Mouse (Mus musculus): ENCODE measurements around the gene Slc3a2. TPM values are rescaled to one million over a fixed set of nuclear protein-coding genes. Genes with fewer than 3 reads are reported as not detected.

The Slc3a2 gene
- polyA plus RNA-seq, 1 experiment from 2014 or later, result 120 TPM

DNA sequence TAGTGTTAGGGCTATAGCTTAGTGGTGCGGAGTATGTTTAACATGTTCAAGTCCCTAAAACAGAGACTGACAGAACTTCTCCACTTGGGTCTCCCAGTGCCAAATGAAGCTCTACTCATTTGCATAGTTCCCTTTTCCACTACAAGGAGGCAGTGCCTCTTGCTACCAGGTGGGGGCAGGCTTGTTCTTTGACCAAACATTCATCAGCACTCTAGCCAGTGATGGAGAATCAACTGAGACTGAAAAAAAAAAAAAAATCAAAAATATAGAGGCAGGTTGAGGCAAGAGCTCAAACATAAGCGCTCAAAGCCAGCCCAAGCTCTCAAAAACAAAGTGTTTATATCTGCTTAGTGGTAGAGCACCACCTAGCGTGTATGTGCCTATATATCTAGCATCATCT is 4.8 kb downstream of the Slc3a2 start:
- Histone ChIP-seq H3K27ac (replicated peaks; ENCODE audit: low read depth, low read length) (no peak overlapping the region), H3K9ac (replicated peaks; ENCODE audit: low read length) (no peak overlapping the region), H3K4me2 (ENCODE audit: low read depth, low read length) (no peak overlapping the region), H3K36me3 (replicated peaks; ENCODE audit: control insufficient read depth, insufficient read depth, low read depth, low read length) (no peaks in the 10 kb centered on the region), H3K4me1 (ENCODE audit: control insufficient read depth, insufficient read depth, low read length) (no peaks in the 10 kb centered on the region), H3K9me3 (replicated peaks; ENCODE audit: control insufficient read depth, low read length) (no peaks in the 10 kb centered on the region), H3K27me3 (ENCODE audit: control insufficient read depth, insufficient read depth, low read length) (no peaks in the 10 kb centered on the region), H3K4me3 (ENCODE audit: low read depth, low read length) (no peak overlapping the region)
- 68% methylated on average over 3 of the region's 3 CpGs for WGBS
- no peak for ATAC-seq (replicated peaks; ENCODE audit: insufficient number of reproducible peaks, low FRiP score, low TSS enrichment, low read depth)
- peak; percentile 76 for DNase-seq (ENCODE audit: low spot score)

DNA sequence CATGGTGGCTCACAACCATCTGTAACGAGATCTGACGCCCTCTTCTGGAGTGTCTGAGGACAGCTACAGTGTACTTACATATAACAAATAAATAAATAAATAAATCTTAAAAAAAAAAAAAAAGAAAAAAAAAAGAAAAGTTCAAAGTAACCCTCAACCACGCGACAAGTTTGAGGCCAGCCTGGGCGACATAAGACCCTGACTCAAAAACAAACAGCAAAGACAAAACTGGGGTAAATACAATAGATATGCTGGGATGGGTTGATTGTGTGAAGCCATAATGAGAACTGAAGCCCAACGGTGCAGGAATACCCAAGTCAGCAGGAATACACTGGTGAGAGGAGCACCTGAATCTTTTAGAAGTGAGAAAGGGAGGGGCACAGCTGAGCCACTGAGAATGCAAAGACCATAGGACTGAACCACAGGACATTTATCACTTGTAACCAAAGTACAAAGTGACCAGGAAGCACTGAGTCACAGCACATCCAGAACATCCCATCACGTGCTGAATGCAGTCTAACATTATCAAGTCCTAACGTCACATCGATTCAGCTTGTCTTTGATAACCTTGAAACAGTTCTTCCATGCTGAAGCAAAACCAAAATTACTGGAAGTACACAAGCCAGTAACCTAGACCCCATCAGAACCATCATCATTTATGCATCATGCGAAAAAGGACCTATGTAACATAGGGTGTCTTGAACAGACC is 6.2 kb downstream of the Slc3a2 start:
- Histone ChIP-seq H3K4me1 (ENCODE audit: control insufficient read depth, insufficient read depth, low read length) (0 out of 2 replicates have a peak, but pooled peaks cover 3% of the 10 kb centered on the region), H3K9ac (replicated peaks; ENCODE audit: low read length) (no peak overlapping the region), H3K27ac (replicated peaks; ENCODE audit: low read depth, low read length) (no peak overlapping the region), H3K36me3 (replicated peaks; ENCODE audit: control insufficient read depth, insufficient read depth, low read depth, low read length) (no peaks in the 10 kb centered on the region; the same call in 1 of the 2 replicates), H3K4me3 (ENCODE audit: low read depth, low read length) (no peak overlapping the region), H3K27me3 (ENCODE audit: control insufficient read depth, insufficient read depth, low read length) (no peaks in the 10 kb centered on the region), H3K9me3 (replicated peaks; ENCODE audit: control insufficient read depth, low read length) (no peaks in the 10 kb centered on the region), H3K4me2 (ENCODE audit: low read depth, low read length) (no peak overlapping the region)
- ATAC-seq (replicated peaks; ENCODE audit: insufficient number of reproducible peaks, low FRiP score, low TSS enrichment, low read depth) (no peak), DNase-seq (ENCODE audit: low spot score) (no peak)
- WGBS, result 75% methylated on average over 8 of the region's 10 CpGs

DNA sequence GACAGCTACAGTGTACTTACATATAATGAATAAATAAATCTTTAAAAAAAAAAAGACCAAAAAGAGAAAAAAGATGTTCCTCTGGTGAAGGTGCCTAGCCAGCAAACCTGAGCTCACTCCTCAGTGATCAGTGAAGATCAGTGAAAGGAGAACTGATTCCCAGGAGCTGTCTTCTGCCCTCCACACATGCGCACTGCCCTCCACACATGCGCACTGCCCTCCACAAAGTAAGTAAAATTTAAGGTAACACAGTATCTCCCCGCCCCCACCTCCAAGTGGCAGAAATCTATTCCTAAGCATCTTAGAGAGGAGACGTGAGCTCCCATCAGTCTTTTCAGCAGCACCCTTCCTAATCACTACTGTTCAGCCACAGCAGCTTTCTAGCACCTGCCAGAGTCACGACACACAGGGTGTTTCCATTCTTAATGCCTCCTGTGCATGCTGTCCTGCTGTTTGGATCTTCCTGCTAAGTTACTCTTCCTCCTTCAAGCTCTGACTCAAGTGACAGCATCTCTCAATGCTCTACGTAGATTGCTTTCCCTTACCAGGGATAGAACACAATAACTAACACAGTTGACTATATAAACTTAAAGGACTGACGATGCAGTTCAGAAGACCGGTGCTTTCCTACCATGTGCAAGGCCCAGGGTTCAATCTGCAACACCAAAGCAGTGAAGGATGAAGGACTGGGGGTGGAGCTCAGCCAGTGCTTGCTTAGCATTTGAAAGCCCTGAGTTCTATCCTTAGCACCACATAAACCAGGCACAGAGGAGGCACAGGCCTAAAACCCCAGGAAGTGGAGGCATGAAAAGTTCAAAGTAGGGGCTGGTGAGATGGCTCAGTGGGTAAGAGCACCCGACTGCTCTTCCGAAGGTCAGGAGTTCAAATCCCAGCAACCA is 7.1 kb downstream of the Slc3a2 start:
- 71% methylated on average over 10 of the region's 10 CpGs for WGBS
- Histone ChIP-seq H3K27me3 (ENCODE audit: control insufficient read depth, insufficient read depth, low read length) (no peaks in the 10 kb centered on the region), H3K4me2 (ENCODE audit: low read depth, low read length) (no peak overlapping the region)

DNA sequence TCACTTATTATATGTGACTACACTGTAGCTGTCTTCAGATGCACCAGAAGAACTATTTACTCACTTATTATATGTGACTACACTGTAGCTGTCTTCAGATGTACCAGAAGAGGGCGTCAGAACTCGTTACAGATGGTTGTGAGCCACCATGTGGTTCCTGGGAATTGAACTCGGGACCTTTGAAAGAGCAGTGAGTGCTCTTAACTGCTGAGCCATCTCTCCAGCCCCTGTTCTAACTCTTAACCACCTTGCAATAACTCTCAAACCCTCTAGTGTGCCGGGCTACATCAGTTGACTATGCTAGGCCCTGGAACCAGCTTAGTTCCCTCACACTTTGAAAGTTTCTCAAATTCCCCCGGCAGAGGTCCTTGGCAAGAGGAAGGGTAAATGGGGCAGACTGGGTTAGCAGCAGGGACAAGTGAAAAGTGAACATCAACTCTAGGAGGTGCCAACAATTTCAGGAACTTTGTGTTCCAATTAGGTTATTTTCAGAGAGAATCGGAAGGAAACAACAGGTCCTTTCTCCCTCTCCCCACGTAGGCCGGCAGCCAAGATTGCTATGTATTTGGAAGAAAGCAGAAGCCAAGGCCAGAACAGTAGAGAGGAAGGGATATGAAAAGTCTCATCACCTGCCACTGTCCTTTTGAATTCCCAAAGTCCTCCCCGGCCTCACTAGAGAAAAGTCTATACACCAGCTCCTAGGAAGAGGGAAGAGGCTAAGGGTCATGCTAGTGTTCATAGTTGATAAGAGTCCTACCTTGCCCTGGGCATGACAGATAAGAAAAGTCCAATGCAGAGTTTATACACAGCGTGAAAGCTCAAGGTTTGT is 8.3 kb downstream of the Slc3a2 start:
- ATAC-seq (replicated peaks; ENCODE audit: insufficient number of reproducible peaks, low FRiP score, low TSS enrichment, low read depth), result no peak
- no peak overlapping the region for H3K9ac ChIP-seq (replicated peaks; ENCODE audit: low read length)
- H3K36me3 ChIP-seq (replicated peaks; ENCODE audit: control insufficient read depth, insufficient read depth, low read depth, low read length), result peaks cover 2% of the 10 kb centered on the region
- H3K9me3 ChIP-seq (replicated peaks; ENCODE audit: control insufficient read depth, low read length), result no peaks in the 10 kb centered on the region
- H3K4me2 ChIP-seq (ENCODE audit: low read depth, low read length), result no peak overlapping the region
- H3K27me3 ChIP-seq (ENCODE audit: control insufficient read depth, insufficient read depth, low read length), result no peaks in the 10 kb centered on the region
- no peak overlapping the region for H3K4me3 ChIP-seq (ENCODE audit: low read depth, low read length)
- 0 out of 2 replicates have a peak, but pooled peaks cover 3% of the 10 kb centered on the region for H3K4me1 ChIP-seq (ENCODE audit: control insufficient read depth, insufficient read depth, low read length)
- 74% methylated on average over 10 of the region's 10 CpGs for WGBS
- no peak overlapping the region for H3K27ac ChIP-seq (replicated peaks; ENCODE audit: low read depth, low read length)
- no peak for DNase-seq (ENCODE audit: low spot score)

More for the DNA sequence above, 7.1 kb downstream of the Slc3a2 start:
- Histone ChIP-seq H3K36me3 (replicated peaks; ENCODE audit: control insufficient read depth, insufficient read depth, low read depth, low read length) (no peaks in the 10 kb centered on the region; the same call in 1 of the 2 replicates), H3K4me1 (ENCODE audit: control insufficient read depth, insufficient read depth, low read length) (0 out of 2 replicates have a peak, but pooled peaks cover 3% of the 10 kb centered on the region), H3K27ac (replicated peaks; ENCODE audit: low read depth, low read length) (no peak overlapping the region), H3K9ac (replicated peaks; ENCODE audit: low read length) (no peak overlapping the region; the same call in 1 of the 2 replicates), H3K9me3 (replicated peaks; ENCODE audit: control insufficient read depth, low read length) (no peaks in the 10 kb centered on the region), H3K4me3 (ENCODE audit: low read depth, low read length) (no peak overlapping the region)
- ATAC-seq (replicated peaks; ENCODE audit: insufficient number of reproducible peaks, low FRiP score, low TSS enrichment, low read depth), result no peak
- no peak for DNase-seq (ENCODE audit: low spot score)

DNA sequence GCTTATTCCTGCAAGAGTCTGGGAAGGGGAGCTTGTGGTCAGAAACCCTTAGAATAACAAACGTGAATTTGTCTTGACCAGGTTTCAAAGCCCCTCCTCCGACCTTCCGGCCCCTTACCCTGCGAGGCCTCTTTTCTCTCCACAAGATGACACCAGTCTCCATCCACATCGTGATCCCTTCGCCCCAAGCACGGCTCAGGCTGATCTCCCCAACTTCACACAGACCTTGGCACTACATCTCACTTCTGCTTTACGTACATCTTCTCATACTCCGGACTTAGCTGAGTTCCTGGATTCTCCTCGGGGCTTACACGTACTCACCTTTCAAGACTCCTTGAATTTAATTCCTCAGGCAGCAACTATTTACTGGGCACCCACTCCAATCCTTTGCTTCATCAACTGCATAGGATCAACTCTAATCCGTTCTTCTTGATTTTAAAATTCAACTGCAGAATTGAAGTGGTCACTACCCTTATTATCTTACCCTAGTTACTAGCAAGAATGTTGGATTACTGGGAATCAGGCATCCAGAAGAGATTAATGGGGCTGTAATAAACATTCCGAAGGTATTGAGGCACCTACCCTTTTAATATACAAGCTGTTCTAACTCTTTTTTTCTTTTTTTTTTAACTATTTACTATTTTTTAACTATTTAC is 9.0 kb downstream of the Slc3a2 start:
- no peak for DNase-seq (ENCODE audit: low spot score)
- Histone ChIP-seq H3K9me3 (replicated peaks; ENCODE audit: control insufficient read depth, low read length) (no peaks in the 10 kb centered on the region), H3K36me3 (replicated peaks; ENCODE audit: control insufficient read depth, insufficient read depth, low read depth, low read length) (peaks cover 7% of the 10 kb centered on the region), H3K27ac (replicated peaks; ENCODE audit: low read depth, low read length) (peak overlapping the region; percentile 83), H3K9ac (replicated peaks; ENCODE audit: low read length) (peak overlapping the region; percentile 90), H3K4me1 (ENCODE audit: control insufficient read depth, insufficient read depth, low read length) (0 out of 2 replicates have a peak, but pooled peaks cover 3% of the 10 kb centered on the region), H3K4me2 (ENCODE audit: low read depth, low read length) (peak overlapping the region; percentile 65), H3K4me3 (ENCODE audit: low read depth, low read length) (peak overlapping the region; percentile 80), H3K27me3 (ENCODE audit: control insufficient read depth, insufficient read depth, low read length) (no peaks in the 10 kb centered on the region)
- 10% methylated on average over 13 of the region's 13 CpGs for WGBS
- no peak for ATAC-seq (replicated peaks; ENCODE audit: insufficient number of reproducible peaks, low FRiP score, low TSS enrichment, low read depth)

DNA sequence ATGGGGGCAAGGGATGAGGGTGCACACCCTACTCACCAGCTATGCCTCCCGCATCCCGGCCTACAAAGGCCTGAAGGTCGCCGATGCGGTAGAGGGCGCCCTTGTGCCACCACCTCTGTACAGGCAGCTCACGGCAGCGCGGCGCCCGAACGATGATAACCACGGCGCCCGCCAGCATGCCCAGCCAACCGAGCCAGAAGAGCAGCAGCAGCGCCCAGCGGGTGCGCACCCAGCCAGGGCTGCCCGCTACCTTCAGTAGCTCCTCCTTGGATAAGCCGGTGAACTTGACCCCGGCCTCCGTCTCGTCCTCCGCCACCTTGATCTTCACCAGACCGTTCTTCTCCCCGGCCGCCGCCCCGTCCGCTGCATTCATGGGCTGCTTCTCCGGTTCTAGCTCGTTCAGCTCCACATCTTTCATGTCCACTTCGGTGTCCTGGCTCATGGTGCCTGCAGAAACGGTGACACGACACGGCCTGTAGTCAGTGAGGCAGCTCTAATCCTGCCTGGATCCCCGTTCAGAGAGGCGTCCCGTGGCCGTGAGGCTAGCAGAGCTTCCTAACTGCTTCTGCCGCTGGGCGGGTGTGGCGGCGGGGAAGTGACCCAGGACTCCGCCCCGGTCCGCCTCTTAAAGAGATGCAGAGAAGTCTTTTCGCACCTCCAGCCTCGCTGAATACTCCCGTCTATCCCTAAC is 9.7 kb downstream of the Slc3a2 start:
- Histone ChIP-seq H3K4me2 (ENCODE audit: low read depth, low read length) (peak overlapping the region; percentile 65), H3K36me3 (replicated peaks; ENCODE audit: control insufficient read depth, insufficient read depth, low read depth, low read length) (peaks cover 7% of the 10 kb centered on the region), H3K27ac (replicated peaks; ENCODE audit: low read depth, low read length) (peak overlapping the region; percentile 83), H3K4me3 (ENCODE audit: low read depth, low read length) (peak overlapping the region; percentile 80), H3K27me3 (ENCODE audit: control insufficient read depth, insufficient read depth, low read length) (no peaks in the 10 kb centered on the region), H3K9ac (replicated peaks; ENCODE audit: low read length) (peak overlapping the region; percentile 90), H3K4me1 (ENCODE audit: control insufficient read depth, insufficient read depth, low read length) (0 out of 2 replicates have a peak, but pooled peaks cover 3% of the 10 kb centered on the region), H3K9me3 (replicated peaks; ENCODE audit: control insufficient read depth, low read length) (no peaks in the 10 kb centered on the region)
- ATAC-seq (replicated peaks; ENCODE audit: insufficient number of reproducible peaks, low FRiP score, low TSS enrichment, low read depth), result peak; percentile 94
- DNase-seq (ENCODE audit: low spot score), result peak; percentile 90
- WGBS, result under 1% methylated on average over 50 of the region's 51 CpGs

DNA sequence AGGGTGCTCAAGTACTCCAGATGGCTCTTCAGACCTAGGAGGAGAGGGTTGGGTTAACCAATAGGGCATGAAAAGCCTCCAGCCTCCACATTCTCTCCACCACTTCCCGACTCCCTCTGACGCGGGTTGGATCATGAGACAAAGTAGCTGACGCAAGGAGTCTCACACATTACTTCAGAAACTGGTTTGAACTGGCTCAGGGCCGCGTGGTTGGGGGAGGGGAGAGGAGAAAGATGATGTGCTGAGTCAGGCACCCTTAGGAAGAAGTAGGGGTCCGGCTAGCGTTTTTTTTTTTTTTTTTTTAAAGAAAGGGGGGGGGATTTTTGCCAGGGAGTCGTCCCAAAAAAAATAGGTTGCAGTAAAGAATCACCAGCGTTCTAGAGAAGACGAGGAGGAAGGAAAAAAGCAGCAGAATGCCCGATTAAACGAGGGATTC is 10.3 kb downstream of the Slc3a2 start:
- under 1% methylated on average over 13 of the region's 13 CpGs for whole genome bisulfite sequencing
- Histone ChIP-seq H3K9ac (replicated peaks; ENCODE audit: low read length) (peak overlapping the region; percentile 90), H3K36me3 (replicated peaks; ENCODE audit: control insufficient read depth, insufficient read depth, low read depth, low read length) (peaks cover 8% of the 10 kb centered on the region), H3K27me3 (ENCODE audit: control insufficient read depth, insufficient read depth, low read length) (no peaks in the 10 kb centered on the region), H3K4me1 (ENCODE audit: control insufficient read depth, insufficient read depth, low read length) (0 out of 2 replicates have a peak, but pooled peaks cover 3% of the 10 kb centered on the region), H3K4me3 (ENCODE audit: low read depth, low read length) (peak overlapping the region; percentile 80), H3K27ac (replicated peaks; ENCODE audit: low read depth, low read length) (peak overlapping the region; percentile 83), H3K4me2 (ENCODE audit: low read depth, low read length) (peak overlapping the region; percentile 65), H3K9me3 (replicated peaks; ENCODE audit: control insufficient read depth, low read length) (no peaks in the 10 kb centered on the region)
- peak; percentile 65 for ATAC-seq (replicated peaks; ENCODE audit: insufficient number of reproducible peaks, low FRiP score, low TSS enrichment, low read depth)
- DNase-seq (ENCODE audit: low spot score), result peak; percentile 89
